Mouse (Mus musculus) kidney, embryonic 15.5 days (tissue): ENCODE measurements around the gene Sptssa. TPM values are rescaled to one million over a fixed set of nuclear protein-coding genes. Genes with fewer than 3 reads are reported as not detected.
"Not testable (repeated sequence)": the region's sequence is repeated elsewhere in the genome, so short reads cannot be mapped to it uniquely, and the experiment has no call there.

Experiments used
- ATAC-seq: fragments of 200-750 bp; cut with Nextera tagmentation; replicated peaks from 2 replicates; pipeline ENCODE4 v1.8.0; 2017; ENCODE audit warnings: moderate TSS enrichment; ENCODE audit not compliant: low FRiP score
- H3K27ac ChIP-seq: fragments of 300-500 bp; sonication (generic); 2 replicates; pipeline ENCODE4 v1.5.1; 2015; ENCODE audit warnings: mild to moderate bottlenecking, inconsistent platforms
- H3K27me3 ChIP-seq: fragments of 300-500 bp; sonication (generic); 2 replicates; pipeline ENCODE4 v1.6.1; 2015; ENCODE audit warnings: inconsistent platforms
- H3K36me3 ChIP-seq: fragments of 300-500 bp; sonication (generic); 2 replicates; pipeline ENCODE4 v1.6.1; 2015; ENCODE audit warnings: inconsistent platforms
- H3K4me1 ChIP-seq: fragments of 300-500 bp; sonication (generic); 2 replicates; pipeline ENCODE4 v1.6.1; 2015; ENCODE audit warnings: inconsistent platforms
- H3K4me2 ChIP-seq: fragments of 300-500 bp; sonication (generic); 2 replicates; pipeline ENCODE4 v1.6.1; 2015; ENCODE audit warnings: moderate library complexity, mild to moderate bottlenecking, inconsistent platforms
- H3K4me3 ChIP-seq: fragments of 300-500 bp; sonication (generic); replicated peaks from 2 replicates; pipeline ENCODE4 v1.5.1; 2015; ENCODE audit warnings: mild to moderate bottlenecking, inconsistent platforms
- H3K9ac ChIP-seq: fragments of 300-500 bp; sonication (generic); 2 replicates; pipeline ENCODE4 v1.6.1; 2015; ENCODE audit warnings: mild to moderate bottlenecking, inconsistent platforms
- H3K9me3 ChIP-seq: fragments of 300-500 bp; sonication (generic); replicated peaks from 2 replicates; pipeline ENCODE4 v1.6.1; 2016; ENCODE audit warnings: inconsistent platforms
- WGBS: fragments of 180-500 bp; shearing (Covaris S2); methylation state at CpG from one replicate; pipeline ENCODE4 v1.1.7; 2015; ENCODE audit warnings: mixed read lengths; 5-methylcytosine and 5-hydroxymethylcytosine counted together
- polyA plus RNA-seq: library from polyadenylated mRNA; unstranded; fragments of >200 nt; fragmentation: Nextera tagmentation; extraction: Ambion mirVana; gene quantifications from 2 replicates; pipeline ENCODE4 v1.2.1, GENCODE M21; 2015

The Sptssa gene
- polyA plus RNA-seq, 1 experiment from 2014 or later = 192 TPM

- no peak overlapping the region for H3K27ac ChIP-seq
- ATAC-seq = no peak
- no peaks in the 10 kb centered on the region for H3K9me3 ChIP-seq
- H3K9ac ChIP-seq = no peak overlapping the region
- H3K36me3 ChIP-seq = peaks cover 48% of the 10 kb centered on the region
- H3K4me2 ChIP-seq = no peak overlapping the region
- no peaks in the 10 kb centered on the region for H3K27me3 ChIP-seq
- peaks cover 3% of the 10 kb centered on the region; the same call in 1 of the 2 replicates for H3K4me1 ChIP-seq
- H3K4me3 ChIP-seq = no peak overlapping the region
- WGBS = 75% methylated on average over 4 of the region's 4 CpGs
Measured at GRCm38 (mm10) chr12:54671262-54671661, 14.9 kb upstream of the Sptssa start.

- no peaks in the 10 kb centered on the region for H3K9me3 ChIP-seq
- no peak overlapping the region for H3K27ac ChIP-seq
- 93% methylated on average over 1 of the region's 1 CpGs for WGBS
- no peak overlapping the region for H3K9ac ChIP-seq
- peaks cover 23% of the 10 kb centered on the region for H3K36me3 ChIP-seq
- no peaks in the 10 kb centered on the region for H3K27me3 ChIP-seq
- no peak overlapping the region for H3K4me2 ChIP-seq
- ATAC-seq = no peak
- H3K4me1 ChIP-seq = peaks cover 12% of the 10 kb centered on the region
- H3K4me3 ChIP-seq = no peak overlapping the region
Measured at GRCm38 (mm10) chr12:54668141-54668540, 11.8 kb upstream of the Sptssa start.

GRCm38 (mm10) chr12:54665526-54665925, 9.2 kb upstream of the Sptssa start:
- peaks cover 12% of the 10 kb centered on the region for H3K4me1 ChIP-seq
- no peak overlapping the region for H3K9ac ChIP-seq
- no peak overlapping the region for H3K4me3 ChIP-seq
- no peak overlapping the region for H3K4me2 ChIP-seq
- no peaks in the 10 kb centered on the region for H3K27me3 ChIP-seq
- no peak overlapping the region for H3K27ac ChIP-seq
- peaks cover 2% of the 10 kb centered on the region; the same call in 1 of the 2 replicates for H3K36me3 ChIP-seq
- no peak for ATAC-seq
- 72% methylated on average over 6 of the region's 6 CpGs for WGBS
- H3K9me3 ChIP-seq = no peaks in the 10 kb centered on the region

GRCm38 (mm10) chr12:54661470-54661869, 5.1 kb upstream of the Sptssa start:
- H3K27me3 ChIP-seq, H3K9me3 ChIP-seq, H3K27ac ChIP-seq, H3K36me3 ChIP-seq, H3K4me2 ChIP-seq, H3K4me3 ChIP-seq, ATAC-seq, H3K9ac ChIP-seq: not testable (repeated sequence)
- H3K4me1 ChIP-seq = peaks cover 17% of the 10 kb centered on the region
- WGBS = 77% methylated on average over 5 of the region's 5 CpGs

- Histone ChIP-seq H3K27me3 (no peaks in the 10 kb centered on the region), H3K4me1 (peaks cover 10% of the 10 kb centered on the region), H3K9me3 (no peaks in the 10 kb centered on the region), H3K4me2 (no peak overlapping the region), H3K27ac (no peak overlapping the region), H3K9ac (no peak overlapping the region), H3K36me3 (no peaks in the 10 kb centered on the region), H3K4me3 (no peak overlapping the region)
- no peak for ATAC-seq
- 65% methylated on average over 3 of the region's 3 CpGs for WGBS
Measured at GRCm38 (mm10) chr12:54659901-54660300, 3.5 kb upstream of the Sptssa start.

GRCm38 (mm10) chr12:54658425-54659092, 2.2 kb upstream of the Sptssa start:
- Histone ChIP-seq H3K4me1 (peaks cover 23% of the 10 kb centered on the region), H3K27ac (no peak overlapping the region), H3K9me3 (no peaks in the 10 kb centered on the region), H3K36me3 (no peaks in the 10 kb centered on the region), H3K9ac (no peak overlapping the region), H3K4me2 (no peak overlapping the region), H3K4me3 (no peak overlapping the region), H3K27me3 (no peaks in the 10 kb centered on the region)
- no peak for ATAC-seq
- WGBS = 79% methylated on average over 7 of the region's 7 CpGs

GRCm38 (mm10) chr12:54657951-54658350, 1.6 kb upstream of the Sptssa start:
- ATAC-seq = no peak
- no peaks in the 10 kb centered on the region for H3K36me3 ChIP-seq
- H3K27me3 ChIP-seq = no peaks in the 10 kb centered on the region
- no peak overlapping the region for H3K4me3 ChIP-seq
- H3K9me3 ChIP-seq = no peaks in the 10 kb centered on the region
- 95% methylated on average over 5 of the region's 5 CpGs for WGBS
- H3K9ac ChIP-seq = no peak overlapping the region
- H3K27ac ChIP-seq = no peak overlapping the region
- peaks cover 27% of the 10 kb centered on the region for H3K4me1 ChIP-seq
- H3K4me2 ChIP-seq = no peak overlapping the region

- no peaks in the 10 kb centered on the region for H3K27me3 ChIP-seq
- 58% methylated on average over 2 of the region's 2 CpGs for WGBS
- H3K4me3 ChIP-seq = no peak overlapping the region; the same call in 1 of the 2 replicates
- H3K4me2 ChIP-seq = peak overlapping the region; percentile 85
- H3K27ac ChIP-seq = no peak overlapping the region
- no peak for ATAC-seq
- no peaks in the 10 kb centered on the region for H3K9me3 ChIP-seq
- peaks cover 32% of the 10 kb centered on the region for H3K4me1 ChIP-seq
- no peak overlapping the region for H3K9ac ChIP-seq
- H3K36me3 ChIP-seq = no peaks in the 10 kb centered on the region
Measured at GRCm38 (mm10) chr12:54657226-54657625, 853 bp upstream of the Sptssa start.

- peak overlapping the region; percentile 65 for H3K9ac ChIP-seq
- H3K27me3 ChIP-seq = no peaks in the 10 kb centered on the region
- H3K4me3 ChIP-seq = peak overlapping the region; percentile 74
- no peaks in the 10 kb centered on the region for H3K36me3 ChIP-seq
- under 1% methylated on average over 22 of the region's 22 CpGs for WGBS
- H3K9me3 ChIP-seq = no peaks in the 10 kb centered on the region
- peak overlapping the region; percentile 85 for H3K4me2 ChIP-seq
- peaks cover 38% of the 10 kb centered on the region for H3K4me1 ChIP-seq
- H3K27ac ChIP-seq = peak overlapping the region; percentile 88
- no peak for ATAC-seq
Measured at GRCm38 (mm10) chr12:54656039-54656395, 356 bp downstream of the Sptssa start.

GRCm38 (mm10) chr12:54655292-54656038, 908 bp downstream of the Sptssa start:
- Histone ChIP-seq H3K4me1 (peaks cover 38% of the 10 kb centered on the region), H3K4me3 (peak overlapping the region; percentile 74), H3K36me3 (peaks cover 3% of the 10 kb centered on the region; the same call in 1 of the 2 replicates), H3K9me3 (no peaks in the 10 kb centered on the region), H3K9ac (peak overlapping the region; percentile 65), H3K4me2 (peak overlapping the region; percentile 85), H3K27ac (peak overlapping the region; percentile 88), H3K27me3 (no peaks in the 10 kb centered on the region)
- ATAC-seq = no peak
- WGBS = 19% methylated on average over 16 of the region's 16 CpGs

GRCm38 (mm10) chr12:54654741-54655140, 1.6 kb downstream of the Sptssa start:
- Histone ChIP-seq H3K27me3 (no peaks in the 10 kb centered on the region), H3K4me1 (peaks cover 38% of the 10 kb centered on the region), H3K27ac (no peak overlapping the region), H3K36me3 (peaks cover 10% of the 10 kb centered on the region; the same call in 1 of the 2 replicates), H3K9ac (no peak overlapping the region), H3K4me2 (peak overlapping the region; percentile 85), H3K9me3 (no peaks in the 10 kb centered on the region), H3K4me3 (peak overlapping the region; percentile 74)
- 87% methylated on average over 1 of the region's 1 CpGs for WGBS
- ATAC-seq = no peak

- Histone ChIP-seq H3K27me3 (no peaks in the 10 kb centered on the region), H3K36me3 (peaks cover 10% of the 10 kb centered on the region; the same call in 1 of the 2 replicates), H3K9ac (no peak overlapping the region), H3K27ac (no peak overlapping the region), H3K4me2 (peak overlapping the region; percentile 85), H3K9me3 (no peaks in the 10 kb centered on the region), H3K4me1 (peaks cover 38% of the 10 kb centered on the region), H3K4me3 (0 out of 2 replicates have a peak overlapping the region, but pooled peaks have one; percentile 74)
- WGBS = 45% methylated on average over 4 of the region's 4 CpGs
- ATAC-seq = no peak
Measured at GRCm38 (mm10) chr12:54654141-54654540, 2.2 kb downstream of the Sptssa start.
